Mouse (Mus musculus): ENCODE measurements around the gene Tmem117. TPM values are rescaled to one million over a fixed set of nuclear protein-coding genes. Genes with fewer than 3 reads are reported as not detected.

Gene Tmem117
- polyA plus RNA-seq, 1 experiment: 5.2 TPM

DNA sequence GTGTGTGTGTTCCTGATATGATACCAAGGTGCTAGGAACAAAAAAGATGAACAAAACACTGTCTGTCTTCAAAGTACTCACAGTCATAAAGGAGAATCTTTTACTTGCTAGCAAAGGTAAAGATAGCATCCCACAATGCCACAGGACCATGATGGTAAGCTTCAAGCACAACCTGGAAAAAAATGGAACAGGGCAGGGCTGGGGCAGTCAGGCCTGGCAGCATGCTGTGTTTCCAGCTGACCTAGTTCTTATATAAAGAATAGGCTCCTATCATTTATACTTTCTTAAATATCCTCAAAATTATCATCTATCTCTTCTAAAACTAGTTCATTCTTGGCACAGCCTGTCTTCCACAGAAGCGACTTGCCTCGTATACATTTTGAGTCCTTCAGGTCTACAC lies 418.5 kb downstream of the Tmem117 start:
- H3K36me3 ChIP-seq (ENCODE audit: control insufficient read depth, insufficient read depth, low read length): no peaks in the 10 kb centered on the region
- WGBS: 94% methylated on average over 2 of the region's 2 CpGs
- H3K4me3 ChIP-seq (ENCODE audit: low read depth, low read length): no peak overlapping the region
- no peak overlapping the region for H3K27ac ChIP-seq (ENCODE audit: insufficient read depth, low read depth, low read length)
- no peaks in the 10 kb centered on the region for H3K4me1 ChIP-seq (ENCODE audit: control insufficient read depth, insufficient read depth, insufficient read length, low read length)
- TF ChIP-seq POLR2A (IDR thresholded peaks at IDR 0.05; ENCODE audit: low read depth, low read length): no peak
- TF ChIP-seq CTCF (IDR thresholded peaks at IDR 0.05; ENCODE audit: extremely low read depth, insufficient read length, insufficient replicate concordance, low read depth, low read length): no peak
- no peaks in the 10 kb centered on the region for H3K27me3 ChIP-seq (ENCODE audit: control insufficient read depth, insufficient read depth, low read length)

- Histone ChIP-seq H3K36me3 (ENCODE audit: control insufficient read depth, insufficient read depth, low read length) (no peaks in the 10 kb centered on the region), H3K4me1 (ENCODE audit: control insufficient read depth, insufficient read depth, insufficient read length, low read length) (no peaks in the 10 kb centered on the region), H3K4me3 (ENCODE audit: low read depth, low read length) (no peak overlapping the region), H3K27me3 (ENCODE audit: control insufficient read depth, insufficient read depth, low read length) (no peaks in the 10 kb centered on the region), H3K27ac (ENCODE audit: insufficient read depth, low read depth, low read length) (no peak overlapping the region)
- WGBS: 60% methylated on average over 6 of the region's 6 CpGs
- no peak for TF ChIP-seq POLR2A (IDR thresholded peaks at IDR 0.05; ENCODE audit: low read depth, low read length)
- no peak for TF ChIP-seq CTCF (IDR thresholded peaks at IDR 0.05; ENCODE audit: extremely low read depth, insufficient read length, insufficient replicate concordance, low read depth, low read length)
Observed at GRCm38 (mm10) chr15:95049171-95049729, 420.2 kb downstream of the Tmem117 start.

DNA sequence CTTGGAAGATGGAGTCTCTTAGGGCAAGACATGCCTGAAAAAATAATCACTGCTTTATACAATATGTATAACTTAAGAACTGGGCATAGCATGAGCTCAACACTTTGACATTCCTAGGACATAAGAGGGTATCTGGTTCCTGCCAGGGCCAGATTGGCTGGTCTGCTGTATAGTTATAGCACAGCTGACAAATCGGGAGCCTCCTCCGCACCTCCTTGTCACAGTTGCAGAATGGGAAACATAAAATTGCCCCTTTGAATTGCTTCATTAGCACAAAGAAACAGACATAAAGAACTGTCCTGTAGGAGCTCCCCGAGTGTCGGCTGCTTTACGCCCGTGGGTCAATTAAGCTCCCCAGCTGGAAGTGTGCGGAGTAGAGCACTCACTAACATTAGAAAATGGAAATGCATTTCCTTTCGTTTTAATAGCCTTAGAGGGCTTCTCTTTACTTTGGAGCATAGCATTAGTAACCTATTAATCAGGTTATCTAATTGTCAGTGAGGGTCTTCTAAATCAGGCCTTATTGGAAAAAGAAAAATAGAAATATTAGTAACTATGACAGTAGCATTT lies 426.1 kb downstream of the Tmem117 start:
- TF ChIP-seq CTCF (IDR thresholded peaks at IDR 0.05; ENCODE audit: extremely low read depth, insufficient read length, insufficient replicate concordance, low read depth, low read length) (no peak), POLR2A (IDR thresholded peaks at IDR 0.05; ENCODE audit: low read depth, low read length) (no peak)
- 88% methylated on average over 8 of the region's 8 CpGs for WGBS
- Histone ChIP-seq H3K27me3 (ENCODE audit: control insufficient read depth, insufficient read depth, low read length) (no peaks in the 10 kb centered on the region), H3K27ac (ENCODE audit: insufficient read depth, low read depth, low read length) (no peak overlapping the region), H3K4me3 (ENCODE audit: low read depth, low read length) (no peak overlapping the region), H3K36me3 (ENCODE audit: control insufficient read depth, insufficient read depth, low read length) (no peaks in the 10 kb centered on the region), H3K4me1 (ENCODE audit: control insufficient read depth, insufficient read depth, insufficient read length, low read length) (no peaks in the 10 kb centered on the region)

DNA sequence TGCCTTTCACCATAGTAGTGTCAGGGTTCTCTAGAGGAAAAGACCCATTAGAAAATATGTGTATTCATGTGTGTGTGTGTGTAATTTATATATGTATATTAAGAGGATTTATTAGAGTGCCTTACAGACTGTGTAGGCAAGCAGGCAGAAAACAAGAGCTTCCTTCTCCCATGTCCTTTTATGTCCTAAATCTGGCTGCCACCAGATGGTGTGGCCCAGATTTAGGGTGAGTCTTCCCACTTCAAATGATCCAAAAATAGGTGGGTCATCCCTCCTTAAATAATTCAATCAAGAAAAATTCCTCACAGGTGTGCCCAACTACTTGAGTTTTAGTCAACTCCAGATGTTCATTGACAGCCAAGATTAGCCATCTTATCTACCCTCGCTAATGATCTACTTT lies 439.0 kb downstream of the Tmem117 start:
- no peaks in the 10 kb centered on the region for H3K27me3 ChIP-seq (ENCODE audit: control insufficient read depth, insufficient read depth, low read length)
- H3K4me1 ChIP-seq (ENCODE audit: control insufficient read depth, insufficient read depth, insufficient read length, low read length): no peaks in the 10 kb centered on the region
- no peaks in the 10 kb centered on the region for H3K36me3 ChIP-seq (ENCODE audit: control insufficient read depth, insufficient read depth, low read length)
- WGBS: 88% methylated on average over 1 of the region's 1 CpGs
- H3K4me3 ChIP-seq (ENCODE audit: low read depth, low read length): no peak overlapping the region
- TF ChIP-seq CTCF (IDR thresholded peaks at IDR 0.05; ENCODE audit: extremely low read depth, insufficient read length, insufficient replicate concordance, low read depth, low read length): no peak
- H3K27ac ChIP-seq (ENCODE audit: insufficient read depth, low read depth, low read length): no peak overlapping the region

DNA sequence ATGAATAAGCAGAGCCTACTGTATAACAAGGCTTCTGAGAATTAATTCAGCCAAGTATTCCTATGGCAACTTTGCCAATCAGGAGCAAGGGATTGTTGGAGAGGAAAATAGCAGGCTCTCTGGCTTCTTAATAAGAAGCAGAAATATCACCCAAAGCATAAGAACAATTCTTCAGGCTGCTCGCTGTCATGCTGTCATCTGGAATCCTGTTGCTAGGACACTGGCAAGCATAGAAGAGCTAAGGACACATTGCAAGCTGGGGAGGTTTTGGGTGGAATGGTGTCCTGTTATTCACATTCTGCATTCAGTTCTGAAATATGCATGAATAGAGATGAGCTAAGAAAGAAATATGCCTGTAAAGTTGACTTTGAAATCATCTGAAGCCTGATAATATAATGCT lies 439.8 kb downstream of the Tmem117 start:
- H3K4me3 ChIP-seq (ENCODE audit: low read depth, low read length): no peak overlapping the region
- H3K36me3 ChIP-seq (ENCODE audit: control insufficient read depth, insufficient read depth, low read length): no peaks in the 10 kb centered on the region
- 95% methylated on average over 1 of the region's 1 CpGs for WGBS
- no peaks in the 10 kb centered on the region for H3K4me1 ChIP-seq (ENCODE audit: control insufficient read depth, insufficient read depth, insufficient read length, low read length)
- TF ChIP-seq POLR2A (IDR thresholded peaks at IDR 0.05; ENCODE audit: low read depth, low read length): no peak
- no peak for TF ChIP-seq CTCF (IDR thresholded peaks at IDR 0.05; ENCODE audit: extremely low read depth, insufficient read length, insufficient replicate concordance, low read depth, low read length)
- H3K27ac ChIP-seq (ENCODE audit: insufficient read depth, low read depth, low read length): no peak overlapping the region
- no peaks in the 10 kb centered on the region for H3K27me3 ChIP-seq (ENCODE audit: control insufficient read depth, insufficient read depth, low read length)

DNA sequence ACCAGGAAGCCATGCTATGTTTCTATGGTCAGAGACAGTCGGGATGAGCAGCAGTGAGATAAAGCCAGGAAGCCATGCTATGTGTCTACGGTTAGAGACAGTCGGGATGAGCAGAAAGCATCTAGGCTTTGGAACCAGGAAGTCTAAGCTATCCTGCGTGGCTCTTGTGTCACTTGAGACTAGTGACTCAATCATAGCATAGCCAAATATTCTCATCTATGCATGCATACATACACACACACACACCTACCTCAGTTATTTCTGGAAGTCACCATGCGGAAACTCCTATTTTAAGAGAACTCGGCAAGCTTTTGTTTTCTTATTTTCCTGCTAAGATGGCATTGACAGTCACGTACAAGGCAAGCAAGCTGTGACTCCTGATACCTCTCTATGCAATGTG lies 441.8 kb downstream of the Tmem117 start:
- no peaks in the 10 kb centered on the region for H3K4me1 ChIP-seq (ENCODE audit: control insufficient read depth, insufficient read depth, insufficient read length, low read length)
- H3K36me3 ChIP-seq (ENCODE audit: control insufficient read depth, insufficient read depth, low read length): peaks cover 1% of the 10 kb centered on the region; the same call in 1 of the 2 replicates
- no peak overlapping the region for H3K4me3 ChIP-seq (ENCODE audit: low read depth, low read length)
- TF ChIP-seq CTCF (IDR thresholded peaks at IDR 0.05; ENCODE audit: extremely low read depth, insufficient read length, insufficient replicate concordance, low read depth, low read length) (no peak), POLR2A (IDR thresholded peaks at IDR 0.05; ENCODE audit: low read depth, low read length) (no peak)
- H3K27ac ChIP-seq (ENCODE audit: insufficient read depth, low read depth, low read length): no peak overlapping the region
- no peaks in the 10 kb centered on the region for H3K27me3 ChIP-seq (ENCODE audit: control insufficient read depth, insufficient read depth, low read length)
- whole genome bisulfite sequencing: 86% methylated on average over 7 of the region's 7 CpGs

DNA sequence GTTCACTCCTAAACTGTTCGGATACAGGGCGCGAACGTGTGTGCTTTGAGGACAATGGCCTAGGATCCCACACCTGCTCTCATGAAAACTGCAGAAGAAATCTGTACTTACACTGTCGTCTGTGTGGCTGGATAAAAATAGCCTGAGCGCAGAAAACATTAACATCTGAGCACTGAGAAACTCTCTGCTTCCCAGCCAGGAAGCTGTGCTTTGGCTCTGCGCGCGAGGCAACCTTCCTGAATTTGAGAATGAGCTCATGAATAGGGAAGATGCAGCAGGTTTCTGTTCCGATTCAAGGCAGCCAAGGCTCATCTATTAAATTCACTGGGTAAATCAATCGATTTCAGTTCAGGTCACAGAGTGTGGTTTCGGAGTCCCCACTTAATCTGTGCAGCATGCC lies 446.3 kb downstream of the Tmem117 start:
- TF ChIP-seq CTCF (IDR thresholded peaks at IDR 0.05; ENCODE audit: extremely low read depth, insufficient read length, insufficient replicate concordance, low read depth, low read length) (no peak), POLR2A (IDR thresholded peaks at IDR 0.05; ENCODE audit: low read depth, low read length) (no peak)
- H3K27me3 ChIP-seq (ENCODE audit: control insufficient read depth, insufficient read depth, low read length): no peaks in the 10 kb centered on the region
- no peak overlapping the region for H3K27ac ChIP-seq (ENCODE audit: insufficient read depth, low read depth, low read length)
- peaks cover 1% of the 10 kb centered on the region; the same call in 1 of the 2 replicates for H3K36me3 ChIP-seq (ENCODE audit: control insufficient read depth, insufficient read depth, low read length)
- WGBS: 91% methylated on average over 12 of the region's 12 CpGs
- H3K4me1 ChIP-seq (ENCODE audit: control insufficient read depth, insufficient read depth, insufficient read length, low read length): no peaks in the 10 kb centered on the region
- H3K4me3 ChIP-seq (ENCODE audit: low read depth, low read length): no peak overlapping the region

Data from small intestine, adult 2 months (tissue).